Mouse (Mus musculus) CH12.LX (cell line): ENCODE results near the gene Ing1.

ENCODE experiments used
- BHLHE40 ChIP-seq: IDR thresholded peaks from 2 replicates; pipeline ENCODE4 v1.6.1; 2011; ENCODE audit warnings: mild to moderate bottlenecking, low read depth, low read length, improper control_type of control experiment
- CHD2 ChIP-seq: IDR thresholded peaks from 2 replicates; pipeline ENCODE4 v1.6.1; 2011; ENCODE audit warnings: low read length, improper control_type of control experiment
- CTCF ChIP-seq, 2 experiments: IDR thresholded peaks in 1 of 2; conservative IDR thresholded peaks in 1 of 2; 2 replicates each; pipeline ENCODE4 v1.5.1; 2011 to 2012; ENCODE audit warnings: low read depth in 2 of 2, low read length in 2 of 2, improper control_type of control experiment in 1 of 2, inconsistent platforms in 1 of 2, mild to moderate bottlenecking in 1 of 2, moderate library complexity in 1 of 2
- EP300 ChIP-seq: IDR thresholded peaks from 2 replicates; pipeline ENCODE4 v1.6.1; 2011; ENCODE audit warnings: low read length, improper control_type of control experiment
- JUND ChIP-seq: conservative IDR thresholded peaks from 2 replicates; pipeline ENCODE4 v1.6.1; 2011; ENCODE audit warnings: low read depth, low read length, improper control_type of control experiment
- MAFK ChIP-seq: IDR thresholded peaks from 2 replicates; pipeline ENCODE4 v1.6.1; 2011; ENCODE audit warnings: low read length, improper control_type of control experiment; ENCODE audit not compliant: insufficient replicate concordance
- MYC ChIP-seq: IDR thresholded peaks from 2 replicates; pipeline ENCODE4 v1.6.1; 2011; ENCODE audit warnings: low read depth, mild to moderate bottlenecking, improper control_type of control experiment, low read length
- POLR2A ChIP-seq: IDR thresholded peaks from 2 replicates; pipeline ENCODE4 v1.6.1; 2011; ENCODE audit warnings: low read depth, mild to moderate bottlenecking, improper control_type of control experiment, low read length
- POLR2AphosphoS2 ChIP-seq: IDR thresholded peaks from 2 replicates; pipeline ENCODE4 v1.6.1; 2011; ENCODE audit warnings: low read depth, low read length, improper control_type of control experiment
- UBTF ChIP-seq: IDR thresholded peaks from 2 replicates; pipeline ENCODE4 v1.6.1; 2012; ENCODE audit warnings: low read depth, mild to moderate bottlenecking, inconsistent platforms, low read length, improper control_type of control experiment, moderate library complexity

DNA sequence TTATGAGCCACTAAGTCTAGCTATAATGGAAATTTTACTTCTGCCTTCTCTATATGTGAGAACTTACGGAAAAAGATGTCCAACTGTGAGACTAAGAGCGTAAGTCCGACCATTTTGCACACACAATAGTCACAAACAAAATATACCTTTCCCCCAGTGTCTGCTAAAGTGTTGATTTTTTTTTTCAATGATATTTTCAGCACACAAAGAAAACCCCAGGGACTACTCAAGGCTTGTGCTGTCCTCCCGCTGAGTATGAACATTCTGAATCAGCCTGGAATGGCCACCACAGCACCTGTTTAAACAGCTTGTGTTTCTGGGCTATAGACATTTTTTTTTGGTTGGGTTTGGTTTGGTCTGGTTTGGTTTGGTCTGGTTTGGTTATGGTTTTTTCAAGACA lies 15.4 kb downstream of the Ing1 start:
- TF ChIP-seq CTCF (conservative IDR thresholded peaks at IDR 0.05 in 1 of 2, IDR thresholded peaks at IDR 0.05 in 1 of 2; ENCODE audit: low read depth in 2 of 2, low read length in 2 of 2) (no peak), MYC (no peak), CHD2 (no peak), POLR2A (no peak), EP300 (peak; percentile 58), POLR2AphosphoS2 (no peak), JUND (no peak), UBTF (no peak), BHLHE40 (peak; percentile 52), MAFK (no peak)
